In the genomic region with DNA sequence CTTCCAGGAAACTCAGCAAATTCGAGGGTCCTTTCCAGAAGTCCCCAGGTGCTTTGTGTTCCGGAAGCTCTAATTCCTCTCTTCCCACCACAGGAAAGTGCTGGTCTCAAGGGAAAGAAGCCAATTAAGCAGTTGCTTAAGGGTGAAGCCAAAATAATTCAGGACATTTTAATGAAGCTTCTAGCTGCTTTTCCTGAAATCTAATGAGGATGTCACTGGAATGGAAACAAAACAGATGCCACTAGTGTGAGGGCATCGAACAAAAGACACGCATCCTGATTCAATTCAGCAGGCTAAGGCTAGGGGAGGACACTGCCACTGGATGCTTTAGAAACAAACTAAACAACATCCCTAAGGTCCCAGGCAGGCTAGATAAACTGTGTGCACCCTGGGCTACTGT, we compare ENCODE assay signal across 14 mouse cellular contexts.
A peak's percentile ranks its signal among the peaks of the same experiment; 100 is the strongest.
DNase-seq lines count a peak whose midpoint lies in the region; ATAC-seq and TF ChIP-seq lines count a peak whose summit lies in the region.
"Had no signal": no experiment of that assay in that cellular context is flagged by ENCODE, and none has a peak within 500 bp of the region (broad histone marks: within the 10 kb centered on the region; RNA-seq: fewer than 3 reads in every experiment).

No protein-coding gene starts in this region.

- ATAC-seq in hindbrain, embryonic 16.5 days: peak; percentile 78
- ATAC-seq in monocyte, adult 5-6 weeks (replicated peaks; ENCODE audit: insufficient number of reproducible peaks, low FRiP score, low TSS enrichment, poor library complexity, severe bottlenecking): no peak

- no peaks in the 10 kb centered on the region for H3K36me3 ChIP-seq in hindbrain, embryonic 16.5 days (ENCODE audit: control insufficient read depth, insufficient read depth, low read length)
- H3K36me3 ChIP-seq: heart, embryonic 15.5 days had no signal

- no peaks in the 10 kb centered on the region for H3K9me3 ChIP-seq in hindbrain, embryonic 16.5 days (ENCODE audit: control insufficient read depth, low read length)
- H3K9me3 ChIP-seq: heart, embryonic 15.5 days had no signal

- DNase-seq in heart, adult 11 months: peak; percentile 50
- DNase-seq in heart, postnatal 25 days (ENCODE audit: low spot score): no peak
- peak; percentile 79 for DNase-seq in brain, embryonic 14.5 days (ENCODE audit: low read depth)
- peak; percentile 19 to 27 for DNase-seq in cerebellum, postnatal 25 days
- DNase-seq in heart, adult 18-20 months: no peak
- DNase-seq in urinary bladder, postnatal 4 days (ENCODE audit: low spot score in 2 of 2): no peak
- DNase-seq: adrenal gland, postnatal 36 days; gastrocnemius, postnatal 25 days; kidney, postnatal 14 days; right cerebral cortex, postnatal 4 days had no signal

- no peak overlapping the region for H3K9ac ChIP-seq in hindbrain, embryonic 16.5 days (ENCODE audit: low read depth, low read length)
- H3K9ac ChIP-seq: heart, embryonic 15.5 days; liver, embryonic 14.5 days had no signal

- 37% methylated on average over 4 of the region's 4 CpGs for WGBS in hindbrain, embryonic 16.5 days

- TF ChIP-seq POLR2A in brain, embryonic 14.5 days (IDR thresholded peaks at IDR 0.05; ENCODE audit: borderline replicate concordance, extremely low read depth, insufficient read depth, insufficient read length, poor library complexity, severe bottlenecking): no peak

- H3K27ac ChIP-seq in hindbrain, embryonic 16.5 days (ENCODE audit: low read depth, low read length): no peak overlapping the region
- H3K27ac ChIP-seq: heart, embryonic 15.5 days; liver, embryonic 14.5 days had no signal

- H3K4me2 ChIP-seq in hindbrain, embryonic 16.5 days (ENCODE audit: low read length): no peak overlapping the region
- H3K4me2 ChIP-seq: heart, embryonic 15.5 days had no signal

- intact Hi-C loops in heart, postnatal 25 days (cut with DNase I): no loop called here

- H3K4me3 ChIP-seq in hindbrain, embryonic 16.5 days (ENCODE audit: low read length): no peak overlapping the region
- H3K4me3 ChIP-seq: heart, embryonic 15.5 days had no signal

- no peaks in the 10 kb centered on the region for H3K4me1 ChIP-seq in hindbrain, embryonic 16.5 days (ENCODE audit: control insufficient read depth, insufficient read depth, low read depth, low read length)
- H3K4me1 ChIP-seq: heart, embryonic 15.5 days had no signal

- no peak for TF ChIP-seq CTCF in brain, embryonic 14.5 days (IDR thresholded peaks at IDR 0.05; ENCODE audit: borderline replicate concordance, extremely low read depth, insufficient read depth, insufficient read length)

- no peaks in the 10 kb centered on the region for H3K27me3 ChIP-seq in hindbrain, embryonic 16.5 days (replicated peaks; ENCODE audit: control insufficient read depth, insufficient read depth, low read length)
- H3K27me3 ChIP-seq: heart, embryonic 15.5 days had no signal

Comparison
In these comparisons a context has a peak if more than half of its experiments do, and no peak if none do; other contexts are left out.
1. DNase-seq: peak in heart, adult 11 months (single experiment), brain, embryonic 14.5 days (single experiment) and cerebellum, postnatal 25 days (2 of 2); none in heart, postnatal 25 days (single experiment), heart, adult 18-20 months (0 of 2) and urinary bladder, postnatal 4 days (0 of 2).